In genomic region chr2:163608008-163608407, GRCm38 (mm10) we compare ENCODE assay signal across 14 mouse cellular contexts.
"Had no signal": no experiment of that assay in that cellular context is flagged by ENCODE, and none has a peak within 500 bp of the region (broad histone marks: within the 10 kb centered on the region; RNA-seq: fewer than 3 reads in every experiment).

No protein-coding gene starts in this region.

- DNase-seq: kidney, postnatal 36 days; liver; lung, adult 2 months; lung, postnatal 36 days; midbrain, embryonic 14.5 days; retina, postnatal 1 day; right cerebral cortex, postnatal 14 days; thymus, postnatal 36 days had no signal

- ATAC-seq: lung, postnatal 0 days had no signal

- H3K9me3 ChIP-seq: limb, embryonic 12.5 days; neural tube, embryonic 12.5 days had no signal

- H3K27ac ChIP-seq: kidney, postnatal 0 days; layer of hippocampus, adult 2 months; limb, embryonic 12.5 days; liver, embryonic 14.5 days; neural tube, embryonic 12.5 days had no signal

- H3K4me3 ChIP-seq: layer of hippocampus, adult 2 months; limb, embryonic 12.5 days; neural tube, embryonic 12.5 days had no signal

- H3K4me2 ChIP-seq: limb, embryonic 12.5 days; neural tube, embryonic 12.5 days had no signal

- H3K27me3 ChIP-seq: limb, embryonic 12.5 days; neural tube, embryonic 12.5 days had no signal

- H3K9ac ChIP-seq: limb, embryonic 12.5 days; liver, embryonic 14.5 days; neural tube, embryonic 12.5 days had no signal
